Mouse (Mus musculus) C2C12 (cell line): Measurements from ENCODE around the gene Olfr427.

Source experiments
- CEBPB ChIP-seq: IDR thresholded peaks from one replicate; pipeline ENCODE4 v1.6.1; 2011; ENCODE audit warnings: low read depth, mild to moderate bottlenecking, control low read depth, moderate library complexity
- CTCF ChIP-seq: IDR thresholded peaks from one replicate; pipeline ENCODE4 v1.5.1; 2011; ENCODE audit not compliant: control insufficient read depth, insufficient read depth, insufficient read length
- MAX ChIP-seq: IDR thresholded peaks from one replicate; pipeline ENCODE4 v1.6.1; 2011; ENCODE audit warnings: mild to moderate bottlenecking, control low read depth
- MYOD1 ChIP-seq: IDR thresholded peaks from one replicate; pipeline ENCODE4 v1.6.1; 2011; ENCODE audit warnings: low read depth; ENCODE audit not compliant: control insufficient read depth, insufficient read length
- USF1 ChIP-seq: IDR thresholded peaks from one replicate; pipeline ENCODE4 v1.6.1; 2011; ENCODE audit warnings: low read depth, mild to moderate bottlenecking, control low read depth, moderate library complexity

- no peak for TF ChIP-seq CTCF
- no peak for TF ChIP-seq USF1
- no peak for TF ChIP-seq MYOD1
- TF ChIP-seq MAX, result no peak
- TF ChIP-seq CEBPB, result no peak
Observed at GRCm38 (mm10) chr1:174141384-174141783, 44.7 kb downstream of the Olfr427 start.
